Mouse (Mus musculus) thymus, postnatal 0 days (tissue): ENCODE results near the gene Hdac7. TPM values are rescaled to one million over a fixed set of nuclear protein-coding genes. Genes with fewer than 3 reads are reported as not detected.
"Not testable (repeated sequence)": the region's sequence is repeated elsewhere in the genome, so short reads cannot be mapped to it uniquely, and the experiment has no call there.

Experiments
- DNase-seq: peaks from one replicate; pipeline ENCODE4 v3.0.0-alpha.2; 2015; ENCODE audit warnings: low spot score
- polyA plus RNA-seq: library from polyadenylated mRNA; unstranded; fragments of >200 nt; fragmentation: Nextera tagmentation; extraction: Ambion mirVana; gene quantifications from 2 replicates; pipeline ENCODE4 v1.2.1, GENCODE M21; 2015

The Hdac7 gene
- polyA plus RNA-seq = 111 and 122 TPM in 2 replicates

- peak; percentile 92 for DNase-seq
These were observed at the start of gene Hdac7 for GRCm38 (mm10) chr15:97844037-97845034. Hdac7 (minus strand) TSS chr15:97844502.

DNA sequence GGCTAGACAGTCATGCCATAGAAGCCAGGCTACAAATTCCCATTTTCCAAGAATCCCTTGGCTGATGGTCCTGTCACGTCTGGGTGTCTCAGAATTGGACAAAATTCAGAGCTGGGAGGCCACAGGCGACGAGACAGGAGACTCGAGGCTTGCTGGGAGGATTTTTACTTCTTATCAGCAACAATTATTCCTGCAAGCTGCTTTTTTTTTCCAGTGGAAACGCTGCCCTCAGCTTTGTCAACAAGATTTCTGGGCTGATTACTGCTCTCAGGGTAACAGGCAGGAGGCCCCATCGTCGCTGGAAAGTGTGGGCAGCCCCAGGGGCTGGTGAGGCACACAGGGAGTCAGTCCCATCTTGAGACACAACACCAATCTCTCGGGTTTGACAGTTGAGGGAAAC is 48.2 kb upstream of the Hdac7 start:
- no peak for DNase-seq

GRCm38 (mm10) chr15:97890450-97890849 is 46.1 kb upstream of the Hdac7 start:
- no peak for DNase-seq

GRCm38 (mm10) chr15:97890017-97890416 is 45.7 kb upstream of the Hdac7 start:
- DNase-seq = no peak

DNA sequence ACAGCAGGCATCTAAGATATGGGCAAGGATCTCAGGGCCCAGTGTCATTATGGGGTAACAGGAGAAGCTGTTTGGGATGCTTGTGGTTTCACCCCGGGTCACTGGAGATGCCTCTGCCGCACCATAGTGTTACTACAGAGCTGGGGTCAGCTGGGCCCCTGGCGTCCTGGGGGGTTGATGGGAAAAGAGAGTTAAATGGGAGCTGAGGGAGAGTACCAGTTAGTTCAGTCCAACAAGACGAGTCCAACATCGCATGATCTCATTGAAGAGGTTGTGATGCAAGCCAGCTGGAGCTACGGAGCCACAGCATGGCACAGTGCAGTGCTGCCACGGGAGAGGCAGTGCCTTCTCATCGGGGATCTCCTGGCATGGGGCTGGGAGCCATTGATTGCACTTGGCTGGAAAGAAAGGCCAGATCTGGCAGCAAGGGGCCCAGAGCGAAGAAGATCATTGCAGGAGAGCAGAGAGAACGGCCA is 43.3 kb upstream of the Hdac7 start:
- no peak for DNase-seq

- DNase-seq = no peak
These were observed 37.1 kb upstream of the Hdac7 start for GRCm38 (mm10) chr15:97881423-97881822.

DNA sequence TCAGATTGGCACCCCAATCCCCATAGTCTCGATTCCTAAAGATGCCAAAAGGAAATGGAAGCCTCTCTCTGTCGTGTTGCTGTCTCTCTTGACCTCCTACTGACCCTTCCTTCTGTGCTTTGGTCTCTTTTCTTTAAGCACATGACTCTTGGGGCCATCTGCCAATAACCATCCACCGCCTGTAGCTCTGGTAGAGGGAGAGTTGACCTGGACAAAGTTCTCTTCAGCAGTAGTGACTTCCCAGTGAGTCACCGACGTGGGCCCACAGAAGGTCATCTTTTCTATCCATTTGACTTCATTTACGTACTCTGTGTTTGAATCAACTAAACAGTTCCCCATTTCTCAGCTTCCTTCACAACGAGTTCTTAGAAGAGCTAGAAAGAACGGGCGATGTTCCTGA is 36.1 kb upstream of the Hdac7 start:
- DNase-seq = no peak

DNA sequence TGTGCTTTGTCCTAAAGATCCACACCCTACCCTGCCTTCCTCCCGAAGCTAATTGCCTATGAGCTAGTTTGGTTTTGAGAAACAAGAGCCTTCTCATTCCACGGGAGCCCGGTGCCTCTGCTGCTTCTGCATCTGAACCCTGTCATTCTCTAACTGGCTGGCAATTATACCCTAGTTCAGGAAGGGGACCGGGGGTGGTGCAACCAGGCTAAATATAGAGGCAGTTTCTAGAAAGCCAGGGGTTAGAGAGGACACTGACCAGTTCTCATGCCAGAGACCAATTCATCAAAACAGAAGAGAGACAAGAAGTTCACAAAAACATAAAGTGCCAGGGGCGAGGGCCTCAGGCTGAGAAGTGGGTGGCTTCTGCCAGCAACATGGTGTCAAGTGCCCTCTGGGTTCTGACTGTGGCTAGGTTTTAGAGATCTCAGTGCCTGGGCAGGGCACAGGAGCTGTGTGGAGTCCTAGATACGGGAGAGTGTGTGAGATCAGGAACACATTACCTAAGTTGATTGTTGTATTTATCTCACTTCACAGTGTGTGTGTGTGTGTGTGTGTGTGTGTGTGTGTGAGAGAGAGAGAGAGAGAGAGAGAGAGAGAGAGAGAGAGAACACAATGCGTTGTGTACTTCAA is 34.5 kb upstream of the Hdac7 start:
- no peak for DNase-seq

- no peak for DNase-seq
These were observed 31.5 kb upstream of the Hdac7 start for GRCm38 (mm10) chr15:97875784-97876183.

- DNase-seq = no peak
These were observed 29.4 kb upstream of the Hdac7 start for GRCm38 (mm10) chr15:97873717-97874116.

DNA sequence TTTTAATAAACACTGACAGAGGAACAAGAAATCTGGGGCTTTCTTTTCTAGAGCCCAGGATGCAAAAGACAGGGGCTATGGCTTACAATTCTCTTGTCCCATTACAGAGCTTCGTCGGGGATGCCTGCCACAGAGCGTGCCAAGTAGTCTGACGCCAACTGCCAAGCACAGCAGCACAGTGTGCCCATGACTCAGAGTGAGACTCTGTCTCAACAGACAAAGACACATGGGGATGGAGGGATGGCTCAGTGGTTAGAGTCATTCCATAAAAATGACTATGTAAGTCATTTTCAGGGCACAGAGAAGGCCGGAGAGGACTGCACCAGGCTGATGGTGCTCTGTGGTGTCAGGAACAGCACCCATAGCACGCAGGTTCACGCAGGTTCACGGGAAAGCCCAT is 27.9 kb upstream of the Hdac7 start:
- no peak for DNase-seq

- no peak for DNase-seq
These were observed 27.0 kb upstream of the Hdac7 start for GRCm38 (mm10) chr15:97871055-97872030.

DNA sequence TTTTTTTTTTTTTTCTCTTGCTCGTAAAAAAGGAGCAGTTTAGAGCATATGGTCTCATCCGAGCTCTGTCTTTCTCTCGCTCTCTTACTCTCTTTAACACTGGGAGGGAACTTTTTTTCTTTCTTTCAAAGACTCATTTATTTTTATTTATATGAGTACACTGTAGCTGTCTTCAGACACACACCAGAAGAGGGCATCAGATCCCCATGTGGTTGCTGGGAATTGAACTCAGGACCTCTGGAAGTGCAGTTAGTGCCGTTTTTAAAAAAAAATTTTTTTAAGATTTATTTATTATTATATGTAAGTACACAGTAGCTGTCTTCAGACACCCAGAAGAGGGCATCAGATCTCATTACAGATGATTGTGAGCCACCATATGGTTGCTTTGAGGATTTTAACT is 25.8 kb upstream of the Hdac7 start:
- DNase-seq = not testable (repeated sequence)

GRCm38 (mm10) chr15:97868985-97869384 is 24.7 kb upstream of the Hdac7 start:
- DNase-seq = no peak

DNA sequence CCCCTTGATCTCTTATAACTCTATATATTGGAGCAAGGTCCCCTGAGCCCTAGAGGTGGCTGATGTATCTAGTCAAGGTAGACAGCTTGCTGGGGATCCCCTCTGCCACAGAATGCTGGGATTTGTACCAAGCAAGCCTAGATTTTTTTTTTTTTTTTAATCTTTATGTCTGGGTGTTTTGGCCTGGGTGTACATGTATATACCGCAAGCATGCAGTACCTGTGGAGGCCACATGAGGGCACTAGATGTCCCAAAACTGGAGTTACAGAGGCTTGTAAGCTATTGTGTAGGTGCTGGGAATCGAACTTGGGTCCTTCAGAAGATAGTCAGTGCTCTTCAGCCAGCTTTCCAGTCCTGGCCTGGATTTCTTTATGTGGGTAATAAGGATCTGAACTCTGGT is 21.7 kb upstream of the Hdac7 start:
- DNase-seq = no peak

DNA sequence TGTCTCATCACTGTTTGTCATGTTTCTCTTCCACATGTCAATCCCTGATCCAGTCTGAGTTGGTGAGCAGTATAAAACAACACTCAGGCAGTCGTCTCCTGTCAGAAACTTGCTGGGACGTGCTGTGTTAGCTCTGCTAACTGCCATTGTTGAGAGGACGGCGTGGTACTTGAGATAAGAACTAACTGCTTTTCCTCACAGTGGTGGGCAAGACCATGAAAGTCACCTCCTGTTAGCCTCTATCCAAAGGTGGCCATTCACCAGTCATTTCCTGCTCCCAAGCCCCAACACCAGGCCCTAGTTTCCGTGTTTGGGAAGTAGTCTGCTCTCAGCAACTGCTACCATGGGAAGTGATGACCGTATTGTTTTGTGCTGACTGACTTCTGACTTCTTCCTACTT is 20.9 kb upstream of the Hdac7 start:
- no peak for DNase-seq

GRCm38 (mm10) chr15:97864361-97865045 is 20.2 kb upstream of the Hdac7 start:
- no peak for DNase-seq

DNA sequence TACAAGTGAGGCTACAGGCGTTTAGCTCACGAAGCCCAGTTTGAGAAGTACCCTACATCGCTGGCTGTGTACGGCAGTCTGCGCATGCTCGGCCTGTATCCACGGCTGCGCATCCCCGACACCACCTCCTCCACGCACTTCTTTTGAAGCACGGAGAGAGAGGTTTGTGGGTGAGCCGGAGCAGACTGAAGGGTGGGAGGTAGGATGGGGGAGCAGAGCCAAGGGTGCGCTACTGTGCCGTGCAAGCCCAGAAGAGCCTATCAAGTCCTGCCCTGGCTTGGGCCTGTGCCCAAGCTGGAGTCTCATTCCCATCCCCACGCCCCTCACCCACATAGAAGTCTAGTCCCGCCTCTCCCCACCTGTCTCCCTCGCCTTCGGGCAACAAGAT is 19.2 kb upstream of the Hdac7 start:
- DNase-seq = no peak

DNA sequence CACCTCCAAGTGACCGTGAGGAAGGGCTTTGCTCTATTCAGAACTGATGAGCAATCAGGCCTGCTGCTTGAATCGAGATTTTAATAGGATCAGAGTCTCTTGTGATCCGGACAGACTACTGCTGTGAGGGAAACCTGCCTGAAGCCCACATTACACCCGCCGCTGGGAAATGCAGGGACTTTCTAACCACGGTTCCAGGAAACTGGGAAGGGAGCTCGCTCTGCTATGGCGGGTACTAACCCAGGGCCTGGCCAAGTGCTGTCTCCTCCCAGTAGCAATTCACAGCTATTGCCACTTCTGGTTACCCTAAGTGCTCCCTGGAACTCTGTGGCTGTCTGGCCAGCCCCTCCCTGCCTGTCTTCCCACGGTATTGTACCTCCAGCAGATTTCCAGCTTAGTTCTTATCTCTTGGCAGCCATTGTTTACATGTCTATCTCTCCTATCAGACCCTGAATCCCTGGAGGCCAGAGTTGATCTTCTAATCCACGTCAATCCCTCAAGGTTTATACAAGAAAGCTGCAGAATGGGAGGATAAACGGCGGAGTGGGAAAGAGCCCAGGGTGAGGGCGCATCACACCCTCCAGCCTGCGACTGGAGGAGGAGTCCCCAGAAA is 18.7 kb upstream of the Hdac7 start:
- DNase-seq = no peak

- no peak for DNase-seq
These were observed 16.1 kb upstream of the Hdac7 start for GRCm38 (mm10) chr15:97860353-97860752.
